Mouse (Mus musculus): ENCODE data around the gene Mcat.

Mcat gene

GRCm38 (mm10) chr15:83563327-83563856 is at the start of gene Mcat, which contains the start of gene Tspo:
Gene Mcat (minus strand): TSS chr15:83563787.
Gene Tspo (plus strand): TSS chr15:83563592.
- peak; percentile 79 for DNase-seq (ENCODE audit: low spot score)

- peak; percentile 88 for DNase-seq (ENCODE audit: low spot score)
Observed at GRCm38 (mm10) chr15:83607115-83607802, 43.7 kb upstream of the Mcat start.

GRCm38 (mm10) chr15:83606700-83607099 is 43.1 kb upstream of the Mcat start:
- no peak for DNase-seq (ENCODE audit: low spot score)

GRCm38 (mm10) chr15:83606216-83606615 is 42.6 kb upstream of the Mcat start:
- DNase-seq (ENCODE audit: low spot score): no peak

GRCm38 (mm10) chr15:83603426-83603825 is 39.8 kb upstream of the Mcat start:
- no peak for DNase-seq (ENCODE audit: low spot score)

GRCm38 (mm10) chr15:83603046-83603396 is 39.4 kb upstream of the Mcat start:
- no peak for DNase-seq (ENCODE audit: low spot score)

- no peak for DNase-seq (ENCODE audit: low spot score)
Observed at GRCm38 (mm10) chr15:83602372-83603045, 38.9 kb upstream of the Mcat start.

- DNase-seq (ENCODE audit: low spot score): no peak
Observed at GRCm38 (mm10) chr15:83601185-83601584, 37.6 kb upstream of the Mcat start.

GRCm38 (mm10) chr15:83596833-83597232 is 33.2 kb upstream of the Mcat start:
- DNase-seq (ENCODE audit: low spot score): no peak

- DNase-seq (ENCODE audit: low spot score): no peak
Observed at GRCm38 (mm10) chr15:83595364-83595711, 31.8 kb upstream of the Mcat start.

- peak; percentile 96 for DNase-seq (ENCODE audit: low spot score)
Observed at GRCm38 (mm10) chr15:83594513-83595363, 31.2 kb upstream of the Mcat start, which contains the start of gene Ttll12. Gene Ttll12 (minus strand): TSS chr15:83595157.

GRCm38 (mm10) chr15:83593702-83594512 is 30.3 kb upstream of the Mcat start:
- peak; percentile 33 for DNase-seq (ENCODE audit: low spot score)

GRCm38 (mm10) chr15:83593189-83593585 is 29.6 kb upstream of the Mcat start:
- no peak for DNase-seq (ENCODE audit: low spot score)

GRCm38 (mm10) chr15:83592260-83593188 is 28.9 kb upstream of the Mcat start:
- no peak for DNase-seq (ENCODE audit: low spot score)

- no peak for DNase-seq (ENCODE audit: low spot score)
Observed at GRCm38 (mm10) chr15:83591758-83592157, 28.2 kb upstream of the Mcat start.

- no peak for DNase-seq (ENCODE audit: low spot score)
Observed at GRCm38 (mm10) chr15:83590841-83591240, 27.3 kb upstream of the Mcat start.

- no peak for DNase-seq (ENCODE audit: low spot score)
Observed at GRCm38 (mm10) chr15:83584741-83585220, 21.2 kb upstream of the Mcat start.

- DNase-seq (ENCODE audit: low spot score): peak; percentile 72
Observed at GRCm38 (mm10) chr15:83583419-83584156, 20.0 kb upstream of the Mcat start.

- DNase-seq (ENCODE audit: low spot score): no peak
Observed at GRCm38 (mm10) chr15:83582931-83583330, 19.3 kb upstream of the Mcat start.

- DNase-seq (ENCODE audit: low spot score): no peak
Observed at GRCm38 (mm10) chr15:83576651-83577050, 13.1 kb upstream of the Mcat start.

Data from adipocyte (in vitro differentiated cells).